Mouse (Mus musculus) MEL (cell line): ENCODE data around the gene Dnah5.

Source experiments
- CHD1 ChIP-seq: IDR thresholded peaks from 2 replicates; pipeline ENCODE4 v1.6.1; 2012; ENCODE audit warnings: low read depth, mild to moderate bottlenecking, inconsistent platforms, low read length, improper control_type of control experiment
- CTCF ChIP-seq, 3 experiments: IDR thresholded peaks in 2 of 3; conservative IDR thresholded peaks in 1 of 3; 2 replicates each; pipeline ENCODE4 v1.5.1; 2011 to 2012; ENCODE audit warnings: low read length in 3 of 3, low read depth in 2 of 3, mild to moderate bottlenecking in 2 of 3, improper control_type of control experiment in 1 of 3, inconsistent platforms in 1 of 3, mixed read lengths in 1 of 3, moderate library complexity in 1 of 3; ENCODE audit not compliant: control insufficient read depth in 1 of 3, insufficient read depth in 1 of 3, poor library complexity in 1 of 3, severe bottlenecking in 1 of 3
- KAT2A ChIP-seq: conservative IDR thresholded peaks from 2 replicates; pipeline ENCODE4 v1.6.1; 2012; ENCODE audit warnings: low read depth, low read length, improper control_type of control experiment, inconsistent platforms
- MAX ChIP-seq: IDR thresholded peaks from 2 replicates; pipeline ENCODE4 v1.6.1; 2011; ENCODE audit warnings: low read length, improper control_type of control experiment
- POLR2A ChIP-seq, 2 experiments: IDR thresholded peaks; 2 replicates each; pipeline ENCODE4 v1.6.1; 2011 to 2012; ENCODE audit warnings: low read length in 2 of 2, mild to moderate bottlenecking in 2 of 2, control low read depth in 1 of 2, improper control_type of control experiment in 1 of 2, low read depth in 1 of 2, moderate library complexity in 1 of 2; ENCODE audit not compliant: control insufficient read depth in 1 of 2, insufficient read depth in 1 of 2, poor library complexity in 1 of 2
- POLR2AphosphoS2 ChIP-seq: IDR thresholded peaks from 2 replicates; pipeline ENCODE4 v1.6.1; 2011; ENCODE audit warnings: low read length, improper control_type of control experiment
- SMC3 ChIP-seq: IDR thresholded peaks from 2 replicates; pipeline ENCODE4 v1.6.1; 2011; ENCODE audit warnings: low read depth, low read length, improper control_type of control experiment
- UBTF ChIP-seq: IDR thresholded peaks from 2 replicates; pipeline ENCODE4 v1.6.1; 2012; ENCODE audit warnings: low read depth, mild to moderate bottlenecking, inconsistent platforms, low read length, improper control_type of control experiment, moderate library complexity, borderline replicate concordance; ENCODE audit not compliant: insufficient read depth
- USF1 ChIP-seq: IDR thresholded peaks from 2 replicates; pipeline ENCODE4 v1.6.1; 2014; ENCODE audit warnings: low read depth, mild to moderate bottlenecking, inconsistent platforms, low read length, improper control_type of control experiment, moderate library complexity

DNA sequence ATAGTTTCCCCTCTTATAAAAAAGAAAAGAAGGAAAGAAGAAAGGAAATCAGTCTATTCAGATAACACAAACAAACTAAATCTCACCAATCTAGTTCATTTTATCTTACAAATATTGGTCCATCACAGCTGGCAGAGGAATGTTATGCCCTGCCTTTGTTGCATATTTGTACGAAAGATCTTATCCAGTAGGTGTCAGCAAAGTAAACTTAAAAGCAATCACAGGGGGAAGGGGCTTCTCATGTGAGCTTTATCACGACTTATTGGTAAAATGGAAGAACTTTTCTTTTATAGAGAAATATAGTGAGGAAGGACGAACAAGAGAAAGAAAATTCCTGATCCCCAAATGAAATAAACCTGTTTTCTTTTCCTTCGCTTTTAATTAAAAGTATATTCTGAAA is 299.3 kb downstream of the Dnah5 start:
- TF ChIP-seq SMC3 (no peak), USF1 (no peak), POLR2A (IDR thresholded peaks at IDR 0.05; ENCODE audit: control insufficient read depth in 1 of 2, insufficient read depth in 1 of 2, low read depth in 1 of 2, low read length in 2 of 2, poor library complexity in 1 of 2) (no peak), CHD1 (no peak), MAX (no peak), CTCF (IDR thresholded peaks at IDR 0.05 in 2 of 3, conservative IDR thresholded peaks at IDR 0.05 in 1 of 3; ENCODE audit: control insufficient read depth in 1 of 3, insufficient read depth in 1 of 3, low read depth in 2 of 3, low read length in 3 of 3, poor library complexity in 1 of 3, severe bottlenecking in 1 of 3) (no peak), UBTF (no peak), KAT2A (no peak), POLR2AphosphoS2 (no peak)
